Comparison of ENCODE assay signal across 11 mouse cellular contexts in the genomic region with DNA sequence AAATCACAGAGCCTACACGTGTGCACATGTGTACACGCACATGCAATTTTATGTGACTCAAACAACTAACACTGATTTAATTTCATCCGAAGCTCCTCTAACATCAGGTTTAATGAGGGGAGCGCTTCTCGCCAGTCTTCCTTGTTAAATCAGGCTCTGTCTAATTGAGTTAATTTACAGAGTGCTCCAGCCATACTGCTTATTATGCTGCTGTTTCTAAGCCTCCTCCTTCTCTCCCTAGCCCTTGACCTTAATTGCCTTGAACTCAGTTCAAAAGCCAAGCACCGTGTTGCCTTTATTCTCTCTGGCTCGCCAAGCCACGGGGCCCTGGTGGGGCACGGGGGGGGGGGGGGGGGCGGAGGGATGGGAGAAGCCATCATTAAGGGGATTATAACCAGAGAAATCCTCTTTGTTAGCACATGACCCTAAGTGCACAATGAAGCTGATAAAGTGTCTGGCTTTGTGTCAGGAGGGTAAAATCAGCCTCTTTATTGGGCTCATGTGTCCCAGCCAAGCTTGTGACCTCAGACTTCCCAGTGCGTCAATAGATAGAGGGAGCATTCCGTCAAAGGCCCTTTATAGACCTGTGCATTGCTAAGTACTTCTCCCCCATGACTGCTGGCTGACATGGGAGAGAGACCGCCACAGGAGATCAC. TPM values are rescaled to one million over a fixed set of nuclear protein-coding genes. Genes with fewer than 3 reads are reported as not detected.
DNase-seq lines count a peak whose midpoint lies in the region; ATAC-seq and TF ChIP-seq lines count a peak whose summit lies in the region.
"Had no signal": no experiment of that assay in that cellular context is flagged by ENCODE, and none has a peak within 500 bp of the region (broad histone marks: within the 10 kb centered on the region; RNA-seq: fewer than 3 reads in every experiment).

A gene (minus strand): TSS at position 270 of the 656 bp plus-strand sequence.

- 0 out of 2 replicates have a peak, but pooled peaks have one; percentile 31 for ATAC-seq in heart, embryonic 13.5 days (ENCODE audit: extremely low read depth, insufficient number of reproducible peaks, low FRiP score, low TSS enrichment)
- ATAC-seq in forebrain, embryonic 14.5 days: peak; percentile 82
- ATAC-seq in intestine, postnatal 0 days: peak; percentile 92

- no peak within 1 kb of the TSS for H3K9ac ChIP-seq in heart, embryonic 13.5 days
- peak within 1 kb of the TSS; percentile 40; the same call in 1 of the 2 replicates for H3K9ac ChIP-seq in forebrain, embryonic 14.5 days (ENCODE audit: low read length)
- no peak within 1 kb of the TSS for H3K9ac ChIP-seq in intestine, postnatal 0 days (ENCODE audit: low read depth, low read length)

- no peak for DNase-seq in heart, embryonic 10.5 days (ENCODE audit: low spot score)
- DNase-seq in forebrain, embryonic 14.5 days (ENCODE audit: low spot score): peak; percentile 83
- DNase-seq in retina, embryonic 14.5 days (ENCODE audit: low spot score): peak; percentile 78
- DNase-seq in cerebellum, postnatal 10 days: no peak
- no peak for DNase-seq in adrenal gland, adult (ENCODE audit: inconsistent age in 2 of 2, low spot score in 1 of 2)
- no peak for DNase-seq in right cerebral cortex, postnatal 36 days (ENCODE audit: low spot score in 2 of 2)
- DNase-seq: B cell, adult 2 months; left cerebral cortex, postnatal 4 days; thymus, postnatal 25 days had no signal

- no peak for TF ChIP-seq CTCF in intestine, postnatal 0 days (IDR thresholded peaks at IDR 0.05; ENCODE audit: low read depth)

- H3K36me3 ChIP-seq in heart, embryonic 13.5 days: no peaks in the 10 kb centered on the region
- no peaks in the 10 kb centered on the region for H3K36me3 ChIP-seq in heart, embryonic 10.5 days
- no peaks in the 10 kb centered on the region for H3K36me3 ChIP-seq in forebrain, embryonic 14.5 days (ENCODE audit: control insufficient read depth, insufficient read depth, low read length)
- no peaks in the 10 kb centered on the region for H3K36me3 ChIP-seq in intestine, postnatal 0 days (ENCODE audit: control insufficient read depth, insufficient read depth)

- H3K27ac ChIP-seq in heart, embryonic 13.5 days (replicated peaks): no peak within 1 kb of the TSS
- H3K27ac ChIP-seq in heart, embryonic 10.5 days: no peak within 1 kb of the TSS
- peak within 1 kb of the TSS; percentile 72 for H3K27ac ChIP-seq in forebrain, embryonic 14.5 days (ENCODE audit: low read depth, low read length)
- H3K27ac ChIP-seq in intestine, postnatal 0 days (ENCODE audit: low read depth, low read length): peak within 1 kb of the TSS; percentile 78

- H3K4me2 ChIP-seq in heart, embryonic 13.5 days: no peak within 1 kb of the TSS
- peak within 1 kb of the TSS; percentile 26 for H3K4me2 ChIP-seq in forebrain, embryonic 14.5 days (ENCODE audit: low read length)
- H3K4me2 ChIP-seq in intestine, postnatal 0 days (replicated peaks; ENCODE audit: low read depth): peak within 1 kb of the TSS; percentile 45

- peaks cover 26% of the 10 kb centered on the region for H3K27me3 ChIP-seq in heart, embryonic 13.5 days (replicated peaks)
- H3K27me3 ChIP-seq in heart, embryonic 10.5 days (ENCODE audit: insufficient read depth, poor library complexity, severe bottlenecking): peaks cover 58% of the 10 kb centered on the region
- no peaks in the 10 kb centered on the region for H3K27me3 ChIP-seq in forebrain, embryonic 14.5 days (replicated peaks; ENCODE audit: control insufficient read depth, insufficient read depth, low read length)
- no peaks in the 10 kb centered on the region for H3K27me3 ChIP-seq in intestine, postnatal 0 days (replicated peaks; ENCODE audit: control insufficient read depth, insufficient read depth, low read length)

- H3K9me3 ChIP-seq in heart, embryonic 13.5 days: no peaks in the 10 kb centered on the region
- no peaks in the 10 kb centered on the region for H3K9me3 ChIP-seq in heart, embryonic 10.5 days
- no peaks in the 10 kb centered on the region for H3K9me3 ChIP-seq in forebrain, embryonic 14.5 days (replicated peaks; ENCODE audit: control insufficient read depth, low read length)
- H3K9me3 ChIP-seq in intestine, postnatal 0 days (ENCODE audit: control insufficient read depth): no peaks in the 10 kb centered on the region

- H3K4me3 ChIP-seq in heart, embryonic 13.5 days: no peak within 1 kb of the TSS
- H3K4me3 ChIP-seq in heart, embryonic 10.5 days: no peak within 1 kb of the TSS
- no peak within 1 kb of the TSS for H3K4me3 ChIP-seq in forebrain, embryonic 14.5 days (ENCODE audit: low read depth, low read length)
- no peak within 1 kb of the TSS; the same call in 1 of the 2 replicates for H3K4me3 ChIP-seq in intestine, postnatal 0 days (ENCODE audit: low read depth, low read length)

- WGBS in heart, embryonic 13.5 days: 58% methylated on average over 13 of the region's 13 CpGs
- 67% methylated on average over 13 of the region's 13 CpGs for WGBS in heart, embryonic 10.5 days
- 7% methylated on average over 12 of the region's 13 CpGs for WGBS in forebrain, embryonic 14.5 days
- WGBS in intestine, postnatal 0 days: 38% methylated on average over 13 of the region's 13 CpGs

- no peaks in the 10 kb centered on the region; the same call in 1 of the 2 replicates for H3K4me1 ChIP-seq in heart, embryonic 13.5 days
- H3K4me1 ChIP-seq in heart, embryonic 10.5 days: no peaks in the 10 kb centered on the region
- H3K4me1 ChIP-seq in forebrain, embryonic 14.5 days (ENCODE audit: control insufficient read depth, insufficient read depth, low read length): peaks cover 13% of the 10 kb centered on the region
- peaks cover 3% of the 10 kb centered on the region for H3K4me1 ChIP-seq in intestine, postnatal 0 days (replicated peaks; ENCODE audit: control insufficient read depth, insufficient read depth, low read length)

RNA-seq across cellular contexts. Expression of the gene that starts here (rescaled TPM):
- polyA plus RNA-seq in heart, embryonic 13.5 days (2015; fragmentation: Nextera tagmentation; extraction: Ambion mirVana): 1.9 and 2.3 TPM in 2 replicates
- 0.80 and 1.0 TPM in 2 replicates for polyA plus RNA-seq in heart, embryonic 10.5 days (2016; fragmentation: Nextera tagmentation; extraction: Ambion mirVana)
- polyA plus RNA-seq in forebrain, embryonic 14.5 days (2014; fragmentation: Nextera tagmentation; extraction: Ambion mirVana): 7.9 and 8.7 TPM in 2 replicates
- polyA plus RNA-seq in intestine, postnatal 0 days (2015; fragmentation: Nextera tagmentation; extraction: Ambion mirVana): 6.1 and 6.7 TPM in 2 replicates

Comparison
In these comparisons a context has a peak if more than half of its experiments do, and no peak if none do; other contexts are left out.
1. ATAC-seq: peak in every context shown above with its lines; median percentile 92 in intestine, postnatal 0 days; 82 in forebrain, embryonic 14.5 days; 31 in heart, embryonic 13.5 days.
2. H3K27ac ChIP-seq: peak in forebrain, embryonic 14.5 days (single experiment) and intestine, postnatal 0 days (single experiment); none in heart, embryonic 13.5 days (single experiment) and heart, embryonic 10.5 days (single experiment).
3. DNase-seq: peak in forebrain, embryonic 14.5 days (single experiment) and retina, embryonic 14.5 days (single experiment); none in heart, embryonic 10.5 days (single experiment), cerebellum, postnatal 10 days (0 of 2), adrenal gland, adult (0 of 2) and right cerebral cortex, postnatal 36 days (0 of 2).